Mouse (Mus musculus) neural tube, embryonic 13.5 days (tissue): ENCODE measurements at regions not wholly inside any gene's neighbourhood (a gene's known extent, or its start where the extent isn't known, plus 50 kb on each side); places are given as distances from the start of the nearest gene placed in this dataset.

Experiments
- ATAC-seq: fragments of 200-750 bp; cut with Nextera tagmentation; 2 replicates; pipeline ENCODE4 v1.8.0; 2017; ENCODE audit warnings: low read depth, mild to moderate bottlenecking, moderate TSS enrichment, moderate library complexity
- H3K27ac ChIP-seq: fragments of 300-500 bp; sonication (generic); replicated peaks from 2 replicates; pipeline ENCODE4 v1.5.1; 2015; ENCODE audit warnings: moderate library complexity, mild to moderate bottlenecking, inconsistent platforms
- H3K27me3 ChIP-seq: fragments of 300-500 bp; sonication (generic); 2 replicates; pipeline ENCODE4 v1.6.1; 2015; ENCODE audit warnings: mild to moderate bottlenecking, inconsistent platforms
- H3K36me3 ChIP-seq: fragments of 300-500 bp; sonication (generic); 2 replicates; pipeline ENCODE4 v1.6.1; 2015; ENCODE audit warnings: mild to moderate bottlenecking, inconsistent platforms
- H3K4me1 ChIP-seq: fragments of 300-500 bp; sonication (generic); replicated peaks from 2 replicates; pipeline ENCODE4 v1.6.1; 2015; ENCODE audit warnings: inconsistent platforms
- H3K4me2 ChIP-seq: fragments of 300-500 bp; sonication (generic); 2 replicates; pipeline ENCODE4 v1.6.1; 2015; ENCODE audit warnings: inconsistent platforms, mild to moderate bottlenecking, moderate library complexity
- H3K4me3 ChIP-seq: fragments of 300-500 bp; sonication (generic); 2 replicates; pipeline ENCODE4 v1.5.1; 2015; ENCODE audit warnings: mild to moderate bottlenecking, inconsistent platforms
- H3K9ac ChIP-seq: fragments of 300-500 bp; sonication (generic); 2 replicates; pipeline ENCODE4 v1.6.1; 2015; ENCODE audit warnings: moderate library complexity, mild to moderate bottlenecking, inconsistent platforms
- H3K9me3 ChIP-seq: fragments of 300-500 bp; sonication (generic); 2 replicates; pipeline ENCODE4 v1.6.1; 2016; ENCODE audit warnings: inconsistent platforms
- WGBS: fragments of 180-500 bp; shearing (Covaris S2); methylation state at CpG from one replicate; pipeline ENCODE4 v1.1.7; 2015; 5-methylcytosine and 5-hydroxymethylcytosine counted together

DNA sequence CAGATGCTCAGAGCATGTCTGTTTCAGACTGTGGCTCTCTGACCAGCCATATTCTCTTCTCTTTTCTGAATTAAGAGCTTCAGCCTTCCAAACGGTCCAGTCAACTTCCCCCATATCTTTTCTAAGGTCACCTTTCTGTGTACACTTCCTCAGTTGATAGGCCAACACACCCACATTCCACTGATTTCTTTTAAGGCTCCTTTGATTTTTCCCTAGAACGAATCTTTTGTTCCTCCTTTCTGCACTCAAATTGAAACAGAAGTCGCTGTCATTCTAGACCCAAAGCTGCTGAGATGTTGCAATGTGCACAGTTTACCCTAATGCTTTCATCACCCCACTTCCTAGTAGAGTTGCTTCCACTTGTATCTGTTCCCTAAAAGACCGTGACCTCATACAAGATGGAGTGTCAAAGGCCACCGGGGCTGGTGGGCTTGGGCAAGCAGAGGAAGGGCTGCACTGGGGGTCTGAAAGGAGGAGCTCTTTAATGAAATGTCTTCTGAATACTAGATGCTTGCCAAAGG, 271.9 kb downstream of the 4933412E24Rik start:
- no peak for ATAC-seq
- Histone ChIP-seq H3K27me3 (no peaks in the 10 kb centered on the region), H3K9me3 (no peaks in the 10 kb centered on the region), H3K36me3 (no peaks in the 10 kb centered on the region), H3K27ac (no peak overlapping the region), H3K4me1 (no peaks in the 10 kb centered on the region), H3K9ac (no peak overlapping the region), H3K4me2 (no peak overlapping the region), H3K4me3 (no peak overlapping the region)
- 74% methylated on average over 5 of the region's 5 CpGs for WGBS

DNA sequence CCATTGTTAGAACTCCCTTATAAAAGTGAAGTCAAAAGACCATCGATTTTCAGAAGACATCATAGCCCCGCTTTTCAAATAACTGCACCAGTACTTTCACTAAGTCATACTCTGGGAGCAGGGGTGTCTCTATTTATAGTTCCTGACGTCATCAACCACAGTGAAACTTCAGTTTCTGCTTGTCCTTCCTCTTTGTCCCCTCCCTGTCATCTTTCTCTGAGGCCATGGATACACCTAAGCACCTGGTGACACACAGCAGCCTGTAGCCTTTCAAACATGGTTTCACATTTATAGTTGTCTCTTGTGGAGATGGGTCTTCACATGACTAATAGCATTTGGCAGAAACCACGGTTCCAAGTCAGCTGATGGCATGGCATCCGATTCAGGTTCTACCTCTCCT, 277.2 kb downstream of the 4933412E24Rik start:
- Histone ChIP-seq H3K27me3 (no peaks in the 10 kb centered on the region), H3K4me3 (no peak overlapping the region), H3K4me1 (no peaks in the 10 kb centered on the region), H3K9ac (no peak overlapping the region), H3K27ac (no peak overlapping the region), H3K36me3 (no peaks in the 10 kb centered on the region), H3K4me2 (no peak overlapping the region), H3K9me3 (no peaks in the 10 kb centered on the region)
- WGBS, result 85% methylated on average over 5 of the region's 5 CpGs
- ATAC-seq, result no peak

DNA sequence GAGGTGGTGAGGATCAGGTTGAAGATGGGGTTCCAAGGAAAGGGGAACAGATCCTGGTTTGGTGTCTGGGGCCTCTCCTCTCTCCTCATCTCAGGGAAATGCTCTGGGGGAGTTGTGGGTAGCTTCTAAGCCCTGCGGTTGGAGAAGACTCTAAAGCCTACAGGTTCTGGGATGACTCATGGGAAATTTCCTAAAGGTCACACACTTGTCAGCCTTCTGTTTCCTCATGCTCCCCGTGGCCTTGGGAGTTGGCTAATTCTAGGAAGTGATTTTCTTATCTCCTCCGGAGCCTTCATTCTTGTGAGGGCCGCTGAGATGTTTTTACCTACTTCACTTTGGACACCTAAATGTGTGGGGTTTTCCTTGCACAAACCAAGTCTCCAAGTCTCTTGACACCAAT, 279.2 kb downstream of the 4933412E24Rik start:
- H3K9ac ChIP-seq, result no peak overlapping the region
- no peak overlapping the region for H3K4me2 ChIP-seq
- ATAC-seq, result no peak
- H3K4me3 ChIP-seq, result no peak overlapping the region
- WGBS, result 85% methylated on average over 4 of the region's 4 CpGs
- H3K4me1 ChIP-seq, result no peaks in the 10 kb centered on the region
- no peaks in the 10 kb centered on the region for H3K27me3 ChIP-seq
- H3K9me3 ChIP-seq, result no peaks in the 10 kb centered on the region
- no peaks in the 10 kb centered on the region for H3K36me3 ChIP-seq
- no peak overlapping the region for H3K27ac ChIP-seq

DNA sequence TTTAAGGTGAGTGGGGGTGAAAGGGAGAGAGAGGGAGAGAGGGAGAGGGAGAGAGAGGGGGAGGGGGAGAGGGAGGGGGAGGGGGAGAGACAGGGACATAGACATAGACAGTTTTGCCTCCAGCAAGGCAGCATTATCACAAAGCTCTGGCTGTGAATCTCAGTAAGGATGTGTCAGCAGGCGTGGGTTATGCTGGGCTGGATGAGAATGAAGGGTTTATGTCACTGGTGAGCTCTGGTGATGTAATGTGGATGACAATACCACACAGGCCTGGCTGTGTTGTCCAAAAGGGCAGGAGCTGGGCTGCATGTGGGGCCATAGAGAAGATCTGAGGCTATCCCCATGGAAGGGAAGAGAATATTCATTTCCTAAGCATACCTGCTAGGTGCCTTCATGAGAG, 282.0 kb downstream of the 4933412E24Rik start:
- Histone ChIP-seq H3K9ac (no peak overlapping the region), H3K27me3 (no peaks in the 10 kb centered on the region), H3K4me1 (no peaks in the 10 kb centered on the region), H3K9me3 (no peaks in the 10 kb centered on the region), H3K27ac (no peak overlapping the region), H3K4me2 (no peak overlapping the region), H3K4me3 (no peak overlapping the region), H3K36me3 (no peaks in the 10 kb centered on the region)
- ATAC-seq, result no peak
- WGBS, result 56% methylated on average over 1 of the region's 1 CpGs

DNA sequence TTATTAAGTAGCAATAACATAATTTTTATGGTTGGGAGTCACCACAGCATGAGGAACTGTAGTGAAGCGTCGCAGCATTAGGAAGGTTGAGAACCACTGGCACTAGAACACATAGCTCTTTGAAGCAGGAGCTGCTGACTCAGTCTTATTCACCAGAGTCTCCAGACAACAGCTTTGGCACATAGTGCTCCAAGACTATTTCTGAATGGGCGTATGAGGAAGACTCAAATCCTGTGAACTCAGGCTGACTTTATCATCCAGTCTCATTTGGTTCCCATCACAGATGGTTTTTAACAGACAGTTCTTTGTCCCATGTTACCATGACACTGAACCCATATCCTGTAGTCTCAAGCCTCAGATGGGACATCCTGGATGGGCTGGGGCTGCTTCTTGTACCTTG, 282.5 kb downstream of the 4933412E24Rik start:
- H3K36me3 ChIP-seq, result no peaks in the 10 kb centered on the region
- no peak overlapping the region for H3K9ac ChIP-seq
- H3K27me3 ChIP-seq, result no peaks in the 10 kb centered on the region
- H3K4me2 ChIP-seq, result no peak overlapping the region
- no peak for ATAC-seq
- H3K9me3 ChIP-seq, result no peaks in the 10 kb centered on the region
- no peaks in the 10 kb centered on the region for H3K4me1 ChIP-seq
- H3K27ac ChIP-seq, result no peak overlapping the region
- H3K4me3 ChIP-seq, result no peak overlapping the region
- 87% methylated on average over 3 of the region's 3 CpGs for WGBS

DNA sequence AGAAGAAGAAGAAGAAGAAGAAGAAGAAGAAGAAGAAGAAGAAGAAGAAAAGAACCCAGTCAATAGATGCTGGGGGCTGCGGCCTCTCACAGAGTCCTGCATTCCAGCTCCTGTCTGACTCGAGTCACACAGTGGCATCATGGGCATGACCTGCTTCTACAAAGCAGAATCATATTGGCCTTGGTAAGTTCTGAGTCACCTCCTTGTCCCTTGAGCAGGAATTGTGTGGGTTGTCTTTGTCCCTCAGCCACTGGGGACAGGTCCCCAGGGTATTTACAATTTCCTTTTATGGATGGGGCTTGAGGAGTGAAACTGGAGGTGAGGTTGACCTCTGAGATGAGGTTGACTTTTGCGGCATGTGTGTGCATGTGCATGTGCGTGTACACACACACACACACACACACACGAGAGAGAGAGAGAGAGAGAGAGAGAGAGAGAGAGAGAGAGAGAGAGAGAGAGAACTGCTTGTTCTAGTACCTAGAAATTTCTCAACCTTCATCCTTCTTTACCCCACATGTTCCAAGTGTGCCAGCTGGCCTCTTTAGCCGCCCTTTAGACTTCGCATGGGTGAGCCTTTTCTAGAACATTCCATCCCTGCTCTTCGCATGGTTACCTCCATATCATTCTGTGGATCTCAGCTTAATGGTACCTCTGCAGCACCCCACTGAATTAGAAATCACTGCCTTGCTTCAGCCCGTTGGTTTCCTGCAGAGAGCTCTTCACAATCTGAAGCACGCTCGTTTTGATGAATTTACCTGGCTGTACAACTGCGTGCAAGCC, 283.2 kb downstream of the 4933412E24Rik start:
- no peak for ATAC-seq

DNA sequence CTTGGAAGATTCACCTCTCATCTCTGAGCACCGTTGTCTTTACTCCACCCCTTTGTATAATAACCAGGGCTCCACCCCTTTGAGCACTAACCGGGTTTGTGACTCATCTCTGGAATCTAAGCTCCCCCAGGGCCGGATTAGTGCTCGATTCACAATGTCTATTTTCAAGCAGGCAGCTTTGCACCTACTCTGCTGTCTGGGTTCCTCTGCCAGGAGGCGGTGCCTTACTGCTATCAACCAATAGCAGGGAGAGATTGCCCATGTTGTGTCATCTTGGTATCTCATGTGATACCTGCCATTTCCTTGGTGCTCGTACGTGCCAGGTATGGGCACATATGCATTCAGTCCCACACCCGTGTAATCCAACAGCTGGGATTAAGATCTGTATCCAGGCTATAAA, 285.3 kb downstream of the 4933412E24Rik start:
- Histone ChIP-seq H3K27me3 (no peaks in the 10 kb centered on the region), H3K27ac (no peak overlapping the region), H3K9ac (no peak overlapping the region), H3K36me3 (no peaks in the 10 kb centered on the region), H3K9me3 (no peaks in the 10 kb centered on the region), H3K4me3 (no peak overlapping the region), H3K4me1 (no peaks in the 10 kb centered on the region), H3K4me2 (no peak overlapping the region)
- ATAC-seq, result no peak
- WGBS, result 85% methylated on average over 8 of the region's 8 CpGs

More for the DNA sequence above, 283.2 kb downstream of the 4933412E24Rik start:
- Histone ChIP-seq H3K27ac (no peak overlapping the region), H3K4me1 (no peaks in the 10 kb centered on the region), H3K9ac (no peak overlapping the region), H3K27me3 (no peaks in the 10 kb centered on the region), H3K36me3 (no peaks in the 10 kb centered on the region), H3K9me3 (no peaks in the 10 kb centered on the region), H3K4me2 (no peak overlapping the region), H3K4me3 (no peak overlapping the region)
- 78% methylated on average over 12 of the region's 12 CpGs for WGBS

DNA sequence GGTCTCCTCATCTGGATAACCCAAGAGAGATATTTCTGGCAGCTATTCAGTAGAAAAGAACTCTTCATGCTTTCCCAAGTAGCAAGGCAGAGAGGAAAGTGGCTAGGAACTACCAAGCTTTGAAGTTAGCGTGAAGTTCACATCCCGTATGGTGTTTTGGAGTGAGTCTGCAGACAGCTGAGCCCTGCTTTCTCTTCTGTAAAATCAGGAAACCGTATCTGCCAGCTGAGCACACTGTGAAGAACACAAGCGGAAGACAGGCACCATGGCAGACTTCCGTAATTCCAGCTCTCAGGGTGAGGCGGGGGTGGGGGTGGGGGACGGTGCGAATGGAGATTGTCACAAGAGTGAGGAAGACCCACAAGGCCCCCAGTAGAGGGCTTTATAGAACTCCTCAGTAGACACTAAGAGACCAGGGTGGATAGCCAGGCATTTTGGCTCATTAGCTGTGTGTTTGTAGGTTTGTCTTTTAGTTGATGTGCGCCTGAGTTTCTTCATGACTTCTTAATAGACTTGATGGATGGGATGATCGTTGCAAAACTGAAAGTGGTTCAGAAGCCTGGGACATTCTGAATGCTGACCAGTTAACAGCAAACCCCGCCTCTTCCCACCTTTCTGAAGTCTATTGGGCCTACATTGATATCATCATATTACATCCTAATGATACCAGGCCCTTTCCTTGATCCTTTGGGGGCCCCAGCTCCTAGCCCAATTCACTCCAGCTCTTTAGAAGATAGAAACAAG, 287.4 kb downstream of the 4933412E24Rik start:
- WGBS, result 86% methylated on average over 11 of the region's 11 CpGs
- no peaks in the 10 kb centered on the region for H3K36me3 ChIP-seq
- H3K9me3 ChIP-seq, result no peaks in the 10 kb centered on the region
- no peak for ATAC-seq
- H3K4me1 ChIP-seq, result no peaks in the 10 kb centered on the region
- H3K4me3 ChIP-seq, result no peak overlapping the region
- no peak overlapping the region for H3K9ac ChIP-seq
- no peak overlapping the region for H3K4me2 ChIP-seq
- no peaks in the 10 kb centered on the region for H3K27me3 ChIP-seq
- no peak overlapping the region for H3K27ac ChIP-seq

- Histone ChIP-seq H3K27ac (no peak overlapping the region), H3K4me2 (no peak overlapping the region), H3K9ac (no peak overlapping the region), H3K9me3 (no peaks in the 10 kb centered on the region), H3K4me1 (no peaks in the 10 kb centered on the region), H3K4me3 (no peak overlapping the region), H3K27me3 (no peaks in the 10 kb centered on the region), H3K36me3 (no peaks in the 10 kb centered on the region)
- no peak for ATAC-seq
- 73% methylated on average over 8 of the region's 8 CpGs for WGBS
Observed at GRCm38 (mm10) chr15:59728131-59728601, 288.2 kb downstream of the 4933412E24Rik start.

DNA sequence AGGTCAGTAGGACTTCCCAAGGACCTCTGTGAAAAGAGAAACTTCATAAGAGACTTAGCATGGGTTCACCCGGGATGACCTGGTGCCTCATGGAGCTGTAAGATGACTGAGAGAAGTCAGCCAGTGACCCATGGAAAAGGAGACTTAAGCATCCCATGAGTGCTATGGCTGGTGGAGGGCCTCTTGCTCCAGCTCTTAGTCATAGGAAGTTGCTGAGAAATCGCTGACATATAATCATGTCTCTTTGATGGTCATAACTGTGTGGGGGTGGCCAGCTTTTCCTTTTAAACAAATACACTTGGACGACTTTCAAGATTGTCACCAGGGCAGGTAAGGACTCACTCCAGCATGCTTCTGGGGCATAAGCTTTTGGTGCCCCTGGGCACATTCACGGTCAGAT, 290.5 kb downstream of the 4933412E24Rik start:
- no peak for ATAC-seq
- Histone ChIP-seq H3K27me3 (no peaks in the 10 kb centered on the region), H3K9me3 (no peaks in the 10 kb centered on the region), H3K9ac (no peak overlapping the region), H3K27ac (no peak overlapping the region), H3K36me3 (no peaks in the 10 kb centered on the region), H3K4me1 (no peaks in the 10 kb centered on the region), H3K4me2 (no peak overlapping the region), H3K4me3 (no peak overlapping the region)
- WGBS, result 92% methylated on average over 4 of the region's 4 CpGs

DNA sequence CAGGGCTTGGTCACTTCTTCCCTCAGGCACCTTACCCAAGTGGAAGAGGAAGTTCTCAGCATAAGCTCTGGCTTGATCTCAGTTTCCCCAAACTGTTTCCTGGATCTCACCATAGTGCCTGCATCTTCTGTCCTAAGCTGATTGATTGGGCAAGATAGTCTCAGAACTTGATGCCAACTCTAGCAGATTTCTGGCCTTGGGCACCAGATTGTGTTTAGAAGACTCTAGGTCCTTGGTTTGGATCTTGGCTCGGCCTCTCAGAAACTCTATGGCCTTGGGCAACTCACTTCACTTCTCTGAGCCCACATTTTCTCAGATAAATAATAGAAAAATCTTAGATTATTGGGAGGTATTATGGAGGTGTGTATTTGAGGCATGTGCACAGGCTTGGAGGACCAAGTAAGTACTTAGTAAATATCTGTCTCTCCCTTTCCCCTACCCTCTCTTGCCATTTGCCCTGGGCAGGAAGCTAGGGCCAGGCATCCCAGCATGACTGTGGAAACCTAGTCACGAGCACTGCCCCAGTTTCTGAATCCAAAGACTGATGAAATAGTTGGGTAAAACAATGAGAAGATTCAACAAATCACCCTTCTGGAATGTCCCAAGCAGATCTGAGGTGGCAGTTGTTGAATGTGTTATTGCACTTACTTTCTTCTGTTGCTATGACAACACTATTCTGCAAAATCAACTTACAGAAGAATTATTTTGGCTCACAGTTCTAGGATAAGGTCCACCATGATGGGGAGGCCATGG, 293.6 kb downstream of the 4933412E24Rik start:
- Histone ChIP-seq H3K4me1 (no peaks in the 10 kb centered on the region), H3K9ac (no peak overlapping the region), H3K4me2 (no peak overlapping the region), H3K27ac (no peak overlapping the region), H3K36me3 (no peaks in the 10 kb centered on the region), H3K27me3 (no peaks in the 10 kb centered on the region), H3K9me3 (no peaks in the 10 kb centered on the region), H3K4me3 (no peak overlapping the region)
- ATAC-seq, result no peak
- WGBS, result 83% methylated on average over 2 of the region's 2 CpGs

DNA sequence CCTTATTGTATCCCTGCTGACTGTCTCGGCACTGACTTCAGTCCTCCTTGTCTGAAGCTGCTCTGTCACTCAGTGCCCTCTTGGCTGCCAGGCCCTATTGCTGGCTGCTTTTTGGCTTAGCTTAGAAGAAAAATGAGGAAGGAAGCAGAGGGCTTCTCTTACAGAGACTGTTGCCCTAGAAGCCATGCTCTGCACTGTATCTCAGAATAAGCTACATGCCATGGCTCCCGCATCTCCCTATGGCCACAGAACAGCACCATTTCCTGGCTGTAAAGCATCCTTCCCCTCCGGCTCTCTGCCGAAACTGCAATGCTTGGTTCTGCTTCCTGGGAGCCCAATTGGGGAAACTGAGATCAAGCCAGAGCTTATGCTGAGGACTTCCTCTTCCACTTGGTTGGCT, 295.0 kb downstream of the 4933412E24Rik start:
- WGBS, result 86% methylated on average over 4 of the region's 4 CpGs
- no peak for ATAC-seq
- Histone ChIP-seq H3K4me1 (no peaks in the 10 kb centered on the region), H3K9me3 (no peaks in the 10 kb centered on the region), H3K4me3 (no peak overlapping the region), H3K27me3 (no peaks in the 10 kb centered on the region), H3K9ac (no peak overlapping the region), H3K36me3 (no peaks in the 10 kb centered on the region), H3K27ac (no peak overlapping the region), H3K4me2 (no peak overlapping the region)
